Mouse (Mus musculus): ENCODE results near the gene Bicra.
A peak's percentile ranks its signal among the peaks of the same experiment; 100 is the strongest.

The Bicra gene

DNA sequence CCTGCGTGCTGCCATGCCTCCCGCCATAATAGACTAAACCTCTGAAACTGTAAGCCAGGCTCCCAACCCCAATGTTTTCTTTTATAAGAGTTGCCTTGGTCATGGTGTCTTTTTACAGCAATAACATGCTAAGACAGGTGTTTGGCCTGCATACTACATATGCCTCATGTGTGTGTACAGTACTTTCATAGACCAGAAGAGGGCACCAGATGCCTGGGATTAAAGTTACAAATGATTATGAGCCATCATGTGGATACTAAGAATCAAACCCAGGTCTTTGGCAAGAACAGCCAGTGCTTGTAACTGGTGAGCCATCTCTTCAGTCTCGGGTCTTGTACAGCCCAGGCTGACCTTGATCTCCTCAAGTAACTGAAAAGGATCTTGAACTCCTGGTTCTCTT lies 78.0 kb downstream of the Bicra start:
- DNase-seq (ENCODE audit: low spot score) = no peak

GRCm38 (mm10) chr7:15968322-15968721 lies 79.4 kb downstream of the Bicra start:
- no peak for DNase-seq (ENCODE audit: low spot score)

DNA sequence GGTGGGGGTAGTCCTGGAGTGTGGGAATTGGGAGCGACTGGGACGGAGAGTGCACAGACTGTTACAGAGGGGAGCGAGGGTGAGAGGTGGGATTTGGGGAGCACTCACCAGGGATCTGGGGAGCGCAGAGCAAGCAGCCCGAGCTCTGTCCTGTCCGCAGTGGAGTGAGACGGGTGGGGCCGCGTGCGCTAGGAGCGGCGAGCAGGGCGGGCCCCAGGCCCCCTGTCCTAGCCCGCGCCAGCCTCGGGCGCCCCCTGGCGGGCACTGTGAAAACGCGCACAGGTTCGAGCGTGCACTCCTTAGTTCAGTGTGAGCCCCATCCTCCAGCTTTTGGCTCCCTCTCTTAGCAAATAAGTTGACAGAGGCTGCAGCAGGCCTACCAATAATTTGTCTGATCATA lies 80.4 kb downstream of the Bicra start, which contains the start of gene Ehd2:
Gene Ehd2 (minus strand): TSS at position 256 of the 400 bp plus-strand sequence.
- DNase-seq (ENCODE audit: low spot score) = peak; percentile 86

GRCm38 (mm10) chr7:15966489-15966888 lies 81.2 kb downstream of the Bicra start:
- no peak for DNase-seq (ENCODE audit: low spot score)

DNA sequence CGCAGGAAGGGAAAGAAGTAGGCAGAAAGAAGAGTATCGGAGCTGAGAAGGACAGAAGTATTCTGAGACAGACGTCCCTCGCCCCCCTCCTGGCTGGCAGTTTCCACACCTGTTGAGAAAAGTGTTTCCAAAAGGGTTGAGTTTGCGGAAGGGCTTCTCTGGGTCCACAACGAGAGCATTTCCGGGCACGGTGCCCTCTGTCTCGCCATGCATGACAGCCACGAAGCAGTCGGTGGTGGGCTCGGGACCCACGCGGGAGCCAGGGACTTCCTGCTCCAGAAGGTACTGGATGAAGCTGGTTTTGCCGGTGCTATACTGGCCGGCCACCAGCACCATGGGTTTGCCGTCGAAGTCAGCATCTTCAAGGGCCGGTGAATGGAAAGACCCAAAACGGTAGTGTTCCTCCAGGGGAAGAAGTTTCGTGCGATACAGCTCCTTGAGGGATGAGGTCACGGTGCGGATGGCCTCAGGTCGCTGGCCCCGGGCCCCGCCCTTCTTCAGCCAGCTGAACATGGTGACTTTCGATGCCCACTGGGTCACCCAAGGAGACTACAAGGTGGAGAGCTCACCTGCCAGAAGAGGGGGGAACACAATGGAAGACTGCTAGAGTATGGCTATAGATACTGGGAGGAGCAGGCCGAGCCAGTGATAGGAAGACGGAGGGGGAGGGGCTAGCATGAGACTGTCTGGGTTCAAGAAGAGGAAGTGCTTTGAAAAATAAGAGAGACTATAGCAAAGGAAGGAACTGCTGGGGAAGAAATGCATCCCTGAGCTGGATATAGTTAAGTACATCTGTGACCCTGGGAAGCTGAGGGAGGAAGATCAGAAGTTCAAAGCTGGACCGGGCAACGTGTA lies 83.7 kb downstream of the Bicra start:
- no peak for DNase-seq (ENCODE audit: low spot score)

GRCm38 (mm10) chr7:15962311-15963288 lies 85.1 kb downstream of the Bicra start:
- peak; percentile 87 for DNase-seq (ENCODE audit: low spot score)

DNA sequence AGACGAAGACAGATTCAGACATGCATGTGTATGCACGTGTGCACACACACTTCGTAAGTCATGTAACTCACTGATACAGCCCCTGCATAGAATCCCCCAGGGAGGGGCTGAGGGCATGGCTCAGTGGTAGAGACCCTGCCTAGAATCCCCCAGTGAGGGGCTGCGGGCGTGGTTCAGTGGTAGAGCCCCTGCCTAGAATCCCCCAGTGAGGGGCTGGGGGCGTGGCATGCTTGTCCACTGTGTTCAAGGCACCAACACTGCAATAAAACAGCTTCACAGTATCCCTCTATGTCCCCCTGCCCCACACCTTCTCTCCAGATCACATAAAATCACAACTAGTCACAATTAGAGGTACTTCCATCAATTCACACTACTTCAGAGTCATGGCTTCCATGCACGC lies 85.9 kb downstream of the Bicra start:
- no peak for DNase-seq (ENCODE audit: low spot score)

- peak; percentile 44 for DNase-seq (ENCODE audit: low spot score)
These were observed 86.5 kb downstream of the Bicra start for GRCm38 (mm10) chr7:15961239-15961638.

GRCm38 (mm10) chr7:15960691-15961090 lies 87.0 kb downstream of the Bicra start:
- DNase-seq (ENCODE audit: low spot score) = no peak

GRCm38 (mm10) chr7:15956143-15956542 lies 91.6 kb downstream of the Bicra start:
- DNase-seq (ENCODE audit: low spot score) = no peak

DNA sequence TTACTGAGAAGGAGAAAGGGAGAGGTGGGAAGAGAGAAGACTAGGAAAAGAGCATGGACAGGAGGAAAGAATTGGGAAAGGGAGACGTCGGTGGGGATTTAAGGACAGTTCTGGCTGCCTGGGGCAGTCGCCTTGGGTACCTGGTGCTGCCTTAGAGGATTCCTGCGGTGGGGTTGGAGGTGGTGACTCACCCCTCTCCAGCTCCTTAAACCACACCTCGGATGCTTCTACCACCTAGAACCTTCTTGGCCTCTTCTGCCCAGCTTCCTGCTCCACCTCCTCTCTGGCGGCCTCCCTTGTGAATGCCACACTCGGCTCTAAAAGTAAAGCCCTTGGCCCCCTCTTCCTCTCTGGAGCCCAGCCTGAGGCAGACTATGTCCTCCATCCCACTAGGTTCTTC lies 92.2 kb downstream of the Bicra start:
- DNase-seq (ENCODE audit: low spot score) = peak; percentile 43

GRCm38 (mm10) chr7:15954978-15955443 lies 92.7 kb downstream of the Bicra start:
- DNase-seq (ENCODE audit: low spot score) = peak; percentile 53

DNA sequence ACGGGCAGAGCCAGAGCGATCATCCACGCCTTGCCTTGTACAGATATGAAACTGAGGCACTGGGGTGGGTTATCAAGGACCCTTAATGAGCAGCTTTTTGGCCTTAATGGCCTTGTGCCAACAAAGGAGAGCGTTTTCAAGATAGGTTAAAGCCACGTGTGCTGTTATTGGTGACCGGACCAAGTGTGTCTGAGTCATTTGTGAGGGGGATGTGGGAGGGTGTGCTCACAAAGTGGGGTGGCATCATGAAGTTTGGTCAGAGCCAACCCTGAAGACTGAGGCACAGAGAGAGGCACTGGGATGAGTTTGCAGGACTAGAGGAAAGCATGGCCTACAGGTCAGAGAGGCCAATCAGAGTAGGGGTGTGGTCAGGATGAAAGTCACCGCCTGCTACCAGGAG lies 93.3 kb downstream of the Bicra start:
- no peak for DNase-seq (ENCODE audit: low spot score)

GRCm38 (mm10) chr7:15953307-15954074 lies 94.2 kb downstream of the Bicra start:
- no peak for DNase-seq (ENCODE audit: low spot score)

DNA sequence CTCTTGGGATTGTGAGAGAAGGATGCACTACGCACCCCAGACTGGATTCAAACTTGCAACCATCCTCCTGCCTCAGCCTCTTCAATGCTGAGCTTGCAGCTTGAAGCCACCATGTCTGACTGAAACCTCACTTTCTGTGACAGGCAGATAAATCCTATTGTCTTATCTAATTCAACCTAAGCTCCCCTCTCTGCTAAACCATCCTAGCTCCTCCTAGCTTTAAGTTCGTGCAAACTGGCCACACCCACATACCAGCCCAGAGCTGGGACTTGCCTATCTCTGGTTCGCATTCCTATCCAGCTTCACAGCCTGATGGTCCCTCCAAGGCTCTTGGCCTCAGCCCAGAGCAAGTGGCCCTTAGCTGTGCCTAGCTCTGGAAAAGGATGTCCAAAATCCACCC lies 95.3 kb downstream of the Bicra start:
- no peak for DNase-seq (ENCODE audit: low spot score)

- DNase-seq (ENCODE audit: low spot score) = no peak
These were observed 97.7 kb downstream of the Bicra start for GRCm38 (mm10) chr7:15950008-15950407.

DNA sequence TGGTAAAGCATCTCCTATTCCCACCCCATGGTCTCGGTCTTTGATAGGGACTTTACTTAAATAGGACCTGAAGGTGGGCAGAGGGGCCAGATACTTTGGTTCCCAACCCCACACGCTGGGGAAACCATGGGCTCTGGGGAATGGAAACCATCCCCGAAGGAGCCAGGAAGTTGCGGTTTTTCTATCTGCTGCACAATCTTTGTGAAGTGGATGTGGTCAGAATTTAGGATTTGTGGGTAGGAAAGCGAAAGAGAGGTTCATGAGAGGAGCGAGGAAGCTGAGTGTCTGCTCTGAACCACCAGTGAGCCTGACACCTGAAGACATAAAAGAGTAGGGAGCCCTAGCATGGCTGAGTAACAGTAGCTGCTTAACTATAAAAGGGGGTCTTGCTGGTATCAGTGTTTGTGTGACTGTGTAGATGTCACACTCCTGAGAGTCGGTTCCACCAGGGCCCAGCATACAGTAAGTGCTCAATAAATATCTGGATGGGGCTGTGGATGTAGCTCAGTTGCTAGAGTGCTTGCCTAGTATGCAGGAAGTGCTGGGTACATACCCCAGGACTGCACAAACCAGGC lies 98.4 kb downstream of the Bicra start:
- no peak for DNase-seq (ENCODE audit: low spot score)

DNA sequence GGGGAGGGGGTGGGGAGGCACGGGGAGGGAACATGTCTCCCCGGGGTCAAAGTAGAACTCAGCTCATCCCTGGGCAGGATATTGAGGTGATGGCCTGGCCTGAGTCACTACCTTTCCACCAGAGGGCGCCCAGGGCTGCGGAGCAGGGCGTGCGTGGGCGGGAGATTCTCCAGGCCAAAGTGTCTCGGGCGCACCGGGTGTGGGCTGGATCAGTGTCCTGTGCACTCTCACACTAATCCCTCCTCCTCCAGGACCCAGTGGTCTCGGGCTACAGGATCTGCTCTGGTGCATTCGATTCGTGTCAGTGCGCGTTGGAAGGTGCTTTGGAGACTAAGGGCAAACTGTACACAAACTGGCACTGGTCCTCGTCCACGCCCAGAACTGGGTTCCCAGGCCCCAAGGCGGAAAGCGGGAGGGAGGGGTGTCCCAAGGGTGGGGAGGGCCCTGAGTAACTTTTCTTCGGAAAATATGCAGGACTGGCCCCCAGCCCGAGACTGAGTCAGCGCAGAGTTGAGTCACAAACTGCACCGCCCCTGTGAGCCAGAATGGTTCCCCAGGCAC lies 99.3 kb downstream of the Bicra start:
- peak; percentile 93 for DNase-seq (ENCODE audit: low spot score)

DNA sequence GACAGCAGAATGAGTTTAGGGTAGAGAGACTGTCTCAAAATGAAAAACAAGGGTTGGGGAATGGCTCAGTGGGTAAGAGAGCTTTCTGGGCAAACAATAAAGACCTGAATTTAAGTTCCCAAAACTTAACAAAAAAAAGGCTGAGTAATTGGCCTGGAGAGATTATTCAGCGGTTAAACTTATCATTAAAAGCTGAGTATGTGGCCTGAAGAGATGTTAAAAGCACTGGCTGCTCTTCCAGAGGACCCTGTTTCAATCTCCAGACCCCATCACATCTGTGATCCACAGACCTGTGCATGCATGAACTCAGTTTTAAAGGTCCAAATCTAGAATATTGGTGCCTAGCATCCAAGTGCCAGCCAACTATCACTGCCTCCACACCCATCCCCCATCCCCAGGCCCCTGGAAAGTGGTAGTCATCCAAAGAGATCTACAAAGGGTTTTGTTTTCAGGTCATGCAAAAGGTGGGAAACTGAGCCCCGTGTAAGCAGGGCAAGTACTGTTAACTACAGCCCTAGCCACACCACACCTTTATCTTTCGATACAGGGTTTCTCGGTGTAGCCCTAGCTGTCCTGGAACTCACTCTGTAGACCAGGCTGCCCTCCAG lies 100.0 kb downstream of the Bicra start:
- no peak for DNase-seq (ENCODE audit: low spot score)

DNA sequence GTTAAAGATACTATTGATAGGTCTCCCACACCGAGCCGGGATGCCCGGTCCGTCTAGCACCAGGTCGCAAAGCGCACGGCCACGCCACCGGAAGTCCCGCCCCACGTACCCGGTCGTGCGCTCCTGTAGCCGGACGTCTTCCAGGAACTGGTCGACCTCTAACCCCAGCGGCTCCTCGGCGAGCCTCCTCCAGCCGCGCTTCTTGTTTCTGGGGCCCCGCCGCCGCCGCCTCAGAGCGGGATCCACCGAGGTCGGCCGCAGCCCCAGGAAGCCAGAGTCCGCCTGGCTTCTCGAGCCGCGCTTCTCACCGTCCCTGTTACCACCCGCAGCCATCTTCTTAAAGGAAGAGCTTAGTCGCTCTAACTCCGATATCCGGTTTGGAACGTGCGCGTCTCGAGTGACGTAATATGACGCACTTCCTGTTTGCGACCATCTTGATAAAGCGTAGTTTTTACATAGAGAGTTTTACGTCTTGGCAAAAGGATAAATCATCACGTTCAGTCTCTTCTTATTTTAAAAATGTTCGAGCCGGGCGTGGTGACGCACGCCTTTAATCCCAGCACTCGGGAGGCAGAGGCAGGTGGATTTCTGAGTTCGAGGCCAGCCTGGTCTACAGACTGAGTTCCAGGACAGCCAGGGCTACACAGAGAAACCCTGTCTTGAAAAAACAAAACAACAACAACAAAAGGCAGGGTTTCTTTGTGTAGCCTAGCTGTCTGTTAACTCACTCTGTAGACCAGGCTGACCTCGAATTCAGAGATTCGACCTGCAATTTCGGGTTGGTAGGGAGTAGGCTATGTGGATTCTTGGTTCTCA lies 101.8 kb downstream of the Bicra start, which contains the start of gene Nop53:
Gene Nop53 (minus strand): TSS at position 354 of the 816 bp plus-strand sequence.
- peak; percentile 91 for DNase-seq (ENCODE audit: low spot score)

Measured in urinary bladder, postnatal 14 days (tissue).